Mouse (Mus musculus) MEL (cell line): ENCODE results near the gene Slc1a4. TPM values are rescaled to one million over a fixed set of nuclear protein-coding genes. Genes with fewer than 3 reads are reported as not detected.
A peak's percentile ranks its signal among the peaks of the same experiment; 100 is the strongest.

Source experiments
- DNase-seq: peaks from one replicate; pipeline ENCODE4 v3.0.0; 2011; ENCODE audit warnings: low read depth, low spot score
- H3K27ac ChIP-seq: 2 replicates; pipeline ENCODE4 v1.5.1; 2012; ENCODE audit warnings: low read depth, mild to moderate bottlenecking, control low read depth, low read length, moderate library complexity; ENCODE audit not compliant: control insufficient read depth
- H3K27me3 ChIP-seq, 2 experiments: fragments of 150-350 bp in 1 of 2; sonication (generic) in 1 of 2; 2 replicates each; pipeline ENCODE4 v1.6.1; 2012; ENCODE audit warnings: low read length in 2 of 2, mild to moderate bottlenecking in 2 of 2, improper control_type of control experiment in 1 of 2, moderate library complexity in 1 of 2; ENCODE audit not compliant: insufficient read depth in 2 of 2, control insufficient read depth in 1 of 2
- H3K36me3 ChIP-seq, 2 experiments: 2 replicates each; pipeline ENCODE4 v1.6.1; 2012 to 2014; ENCODE audit warnings: low read length in 2 of 2, improper control_type of control experiment in 1 of 2, inconsistent platforms in 1 of 2, mild to moderate bottlenecking in 1 of 2; ENCODE audit not compliant: insufficient read depth in 2 of 2, control insufficient read depth in 1 of 2
- H3K4me1 ChIP-seq, 2 experiments: fragments of 150-350 bp in 1 of 2; sonication (generic) in 1 of 2; 2 replicates each; pipeline ENCODE4 v1.6.1; 2012; ENCODE audit warnings: low read length in 2 of 2, improper control_type of control experiment in 1 of 2, mild to moderate bottlenecking in 1 of 2; ENCODE audit not compliant: insufficient read depth in 2 of 2, control insufficient read depth in 1 of 2
- H3K4me3 ChIP-seq, 2 experiments: fragments of 150-350 bp in 1 of 2; sonication (generic) in 1 of 2; 2 replicates each; pipeline ENCODE4 v1.5.1; 2012; ENCODE audit warnings: low read depth in 2 of 2, low read length in 2 of 2, mild to moderate bottlenecking in 2 of 2, moderate library complexity in 2 of 2, control low read depth in 1 of 2, improper control_type of control experiment in 1 of 2; ENCODE audit not compliant: control insufficient read depth in 1 of 2, insufficient read depth in 1 of 2
- H3K79me2 ChIP-seq: 2 replicates; pipeline ENCODE4 v1.6.1; 2012; ENCODE audit warnings: mild to moderate bottlenecking, low read length, moderate library complexity; ENCODE audit not compliant: control insufficient read depth, poor library complexity, insufficient read depth
- H3K9ac ChIP-seq: 2 replicates; pipeline ENCODE4 v1.6.1; 2012; ENCODE audit warnings: low read depth, mild to moderate bottlenecking, control low read depth, low read length, moderate library complexity; ENCODE audit not compliant: control insufficient read depth, poor library complexity, severe bottlenecking
- H3K9me3 ChIP-seq: fragments of 150-350 bp; sonication (generic); replicated peaks from 2 replicates; pipeline ENCODE4 v1.6.1; 2012; ENCODE audit warnings: mild to moderate bottlenecking, low read length, improper control_type of control experiment, moderate library complexity; ENCODE audit not compliant: insufficient read depth
- CHD1 ChIP-seq: IDR thresholded peaks from 2 replicates; pipeline ENCODE4 v1.6.1; 2012; ENCODE audit warnings: low read depth, mild to moderate bottlenecking, inconsistent platforms, low read length, improper control_type of control experiment
- CHD2 ChIP-seq: IDR thresholded peaks from 2 replicates; pipeline ENCODE4 v1.6.1; 2011; ENCODE audit warnings: low read length, improper control_type of control experiment
- CTCF ChIP-seq, 3 experiments: IDR thresholded peaks in 2 of 3; conservative IDR thresholded peaks in 1 of 3; 2 replicates each; pipeline ENCODE4 v1.5.1; 2011 to 2012; ENCODE audit warnings: low read length in 3 of 3, low read depth in 2 of 3, mild to moderate bottlenecking in 2 of 3, improper control_type of control experiment in 1 of 3, inconsistent platforms in 1 of 3, mixed read lengths in 1 of 3, moderate library complexity in 1 of 3; ENCODE audit not compliant: control insufficient read depth in 1 of 3, insufficient read depth in 1 of 3, poor library complexity in 1 of 3, severe bottlenecking in 1 of 3
- EP300 ChIP-seq, 2 experiments: IDR thresholded peaks; 2 replicates each; pipeline ENCODE4 v1.6.1; 2011; ENCODE audit warnings: improper control_type of control experiment in 2 of 2, low read length in 2 of 2, low read depth in 1 of 2, mild to moderate bottlenecking in 1 of 2
- GABPA ChIP-seq: IDR thresholded peaks from 2 replicates; pipeline ENCODE4 v1.6.1; 2012; ENCODE audit warnings: low read depth, mild to moderate bottlenecking, inconsistent platforms, low read length, improper control_type of control experiment, moderate library complexity
- KAT2A ChIP-seq: conservative IDR thresholded peaks from 2 replicates; pipeline ENCODE4 v1.6.1; 2012; ENCODE audit warnings: low read depth, low read length, improper control_type of control experiment, inconsistent platforms
- MAX ChIP-seq: IDR thresholded peaks from 2 replicates; pipeline ENCODE4 v1.6.1; 2011; ENCODE audit warnings: low read length, improper control_type of control experiment
- MAZ ChIP-seq: IDR thresholded peaks from 2 replicates; pipeline ENCODE4 v1.6.1; 2012; ENCODE audit warnings: low read depth, mild to moderate bottlenecking, inconsistent platforms, low read length, improper control_type of control experiment
- MXI1 ChIP-seq: IDR thresholded peaks from 2 replicates; pipeline ENCODE4 v1.6.1; 2011; ENCODE audit warnings: mild to moderate bottlenecking, low read depth, low read length, improper control_type of control experiment
- MYC ChIP-seq: IDR thresholded peaks from 2 replicates; pipeline ENCODE4 v1.6.1; 2011; ENCODE audit warnings: low read depth, mild to moderate bottlenecking, low read length, improper control_type of control experiment, moderate library complexity
- NELFE ChIP-seq: IDR thresholded peaks from 2 replicates; pipeline ENCODE4 v1.6.1; 2011; ENCODE audit warnings: low read depth, low read length, improper control_type of control experiment
- POLR2AphosphoS2 ChIP-seq: IDR thresholded peaks from 2 replicates; pipeline ENCODE4 v1.6.1; 2011; ENCODE audit warnings: low read length, improper control_type of control experiment
- RCOR1 ChIP-seq: IDR thresholded peaks from 2 replicates; pipeline ENCODE4 v1.6.1; 2012; ENCODE audit warnings: low read depth, mild to moderate bottlenecking, inconsistent platforms, low read length, improper control_type of control experiment
- SIN3A ChIP-seq: IDR thresholded peaks from 2 replicates; pipeline ENCODE4 v1.6.1; 2012; ENCODE audit warnings: low read length, improper control_type of control experiment, inconsistent platforms
- TBP ChIP-seq: IDR thresholded peaks from 2 replicates; pipeline ENCODE4 v1.8.0; 2011; ENCODE audit warnings: low read depth, low read length, improper control_type of control experiment
- UBTF ChIP-seq: IDR thresholded peaks from 2 replicates; pipeline ENCODE4 v1.6.1; 2012; ENCODE audit warnings: low read depth, mild to moderate bottlenecking, inconsistent platforms, low read length, improper control_type of control experiment, moderate library complexity, borderline replicate concordance; ENCODE audit not compliant: insufficient read depth
- USF1 ChIP-seq: IDR thresholded peaks from 2 replicates; pipeline ENCODE4 v1.6.1; 2014; ENCODE audit warnings: low read depth, mild to moderate bottlenecking, inconsistent platforms, low read length, improper control_type of control experiment, moderate library complexity
- USF2 ChIP-seq, 2 experiments: IDR thresholded peaks; 2 replicates each; pipeline ENCODE4 v1.6.1; 2011 to 2012; ENCODE audit warnings: improper control_type of control experiment in 2 of 2, low read length in 2 of 2, borderline replicate concordance in 1 of 2, inconsistent platforms in 1 of 2, low read depth in 1 of 2, mild to moderate bottlenecking in 1 of 2; ENCODE audit not compliant: insufficient read depth in 1 of 2
- ZC3H11A ChIP-seq: IDR thresholded peaks from 2 replicates; pipeline ENCODE4 v1.6.1; 2012; ENCODE audit warnings: low read depth, mild to moderate bottlenecking, inconsistent platforms, low read length, improper control_type of control experiment
- ZNF384 ChIP-seq: IDR thresholded peaks from 2 replicates; pipeline ENCODE4 v1.6.1; 2012; ENCODE audit warnings: low read depth, mild to moderate bottlenecking, inconsistent platforms, low read length, improper control_type of control experiment
- polyA plus RNA-seq, 2 experiments: library from polyadenylated mRNA; stranded (reverse) in 1 of 2; unstranded in 1 of 2; fragments of >175 nt in 1 of 2; fragments of >200 nt in 1 of 2; gene quantifications; 2 replicates each; pipeline versions ENCODE4 v1.2.1 to v1.2.4; 2012; ENCODE audit warnings: low replicate concordance in 2 of 2, low read depth in 1 of 2; ENCODE audit not compliant: insufficient read length in 2 of 2, insufficient read depth in 1 of 2, missing spikeins in 1 of 2
- total RNA-seq: library from RNA; depleted of rRNA; stranded (reverse); fragments of 300-350 nt; gene quantifications from 2 replicates; pipeline ENCODE4 v1.2.3, GENCODE M21; 2012

Slc1a4 gene
- total and polyA plus RNA-seq, 3 experiments: 21.7 to 32.3 TPM; not detected in 1

- TF ChIP-seq USF2 (IDR thresholded peaks at IDR 0.05; ENCODE audit: borderline replicate concordance in 1 of 2, insufficient read depth in 1 of 2, low read depth in 1 of 2, low read length in 2 of 2): no peak
- peak; percentile 58; the same call in 1 of the 2 replicates for TF ChIP-seq NELFE
- peak; percentile 93 for TF ChIP-seq MAX
- TF ChIP-seq USF1: 0 out of 2 replicates have a peak, but pooled peaks have one; percentile 45
Measured at GRCm38 (mm10) chr11:20331690-20332537, 599 bp downstream of the Slc1a4 start (continued).

- peaks cover 6 to 29% of the 10 kb centered on the region in 2 experiments; a peak in 3 of 4 replicates for H3K4me1 ChIP-seq
- no peaks in the 10 kb centered on the region for H3K9me3 ChIP-seq
- TF ChIP-seq MAZ (no peak), USF1 (no peak), TBP (no peak), ZNF384 (peak; percentile 59), SIN3A (peak; percentile 88), CHD1 (no peak; the same call in 1 of the 2 replicates), UBTF (0 out of 2 replicates have a peak, but pooled peaks have one; percentile 22), MYC (no peak), USF2 (IDR thresholded peaks at IDR 0.05; ENCODE audit: borderline replicate concordance in 1 of 2, insufficient read depth in 1 of 2, low read depth in 1 of 2, low read length in 2 of 2) (no peak), CTCF (IDR thresholded peaks at IDR 0.05 in 2 of 3, conservative IDR thresholded peaks at IDR 0.05 in 1 of 3; ENCODE audit: control insufficient read depth in 1 of 3, insufficient read depth in 1 of 3, low read depth in 2 of 3, low read length in 3 of 3, poor library complexity in 1 of 3, severe bottlenecking in 1 of 3) (no peak), RCOR1 (0 out of 2 replicates have a peak, but pooled peaks have one; percentile 24), MXI1 (no peak), POLR2AphosphoS2 (no peak), EP300 (IDR thresholded peaks at IDR 0.05; ENCODE audit: low read depth in 1 of 2, low read length in 2 of 2) (peak in 1 of 2 experiments; percentile 53; a peak in 1 of 4 replicates), ZC3H11A (no peak), KAT2A (no peak), CHD2 (no peak), GABPA (no peak)
- peak overlapping the region; percentile 95 for H3K27ac ChIP-seq
- no peaks in the 10 kb centered on the region for H3K27me3 ChIP-seq
- peak; percentile 78 for DNase-seq
- H3K36me3 ChIP-seq: peaks cover 3 to 25% of the 10 kb centered on the region in 2 experiments; a peak in 3 of 4 replicates
- peaks cover 43% of the 10 kb centered on the region for H3K79me2 ChIP-seq
- peak overlapping the region; percentile 85 for H3K9ac ChIP-seq
- H3K4me3 ChIP-seq: peak overlapping the region; percentile 66 to 90
Measured at GRCm38 (mm10) chr11:20331027-20331689, 1.4 kb downstream of the Slc1a4 start.
